Mouse (Mus musculus) intestine, postnatal 0 days (tissue): Measurements from ENCODE around the gene Blmh. TPM values are rescaled to one million over a fixed set of nuclear protein-coding genes. Genes with fewer than 3 reads are reported as not detected.
A peak's percentile ranks its signal among the peaks of the same experiment; 100 is the strongest.

Source experiments
- ATAC-seq: fragments of 200-750 bp; cut with Nextera tagmentation; 2 replicates; pipeline ENCODE4 v1.8.0; 2017; ENCODE audit warnings: mild to moderate bottlenecking, moderate TSS enrichment, moderate library complexity
- H3K27ac ChIP-seq: fragments of 300-500 bp; sonication (generic); 2 replicates; pipeline ENCODE4 v1.5.1; 2014; ENCODE audit warnings: mild to moderate bottlenecking, low read depth, low read length, moderate library complexity
- H3K27me3 ChIP-seq: fragments of 300-500 bp; sonication (generic); replicated peaks from 2 replicates; pipeline ENCODE4 v1.6.1; 2014; ENCODE audit warnings: low read length, mixed read lengths; ENCODE audit not compliant: control insufficient read depth, insufficient read depth
- H3K36me3 ChIP-seq: fragments of 300-500 bp; sonication (generic); 2 replicates; pipeline ENCODE4 v1.6.1; 2014; ENCODE audit warnings: mild to moderate bottlenecking, moderate library complexity; ENCODE audit not compliant: control insufficient read depth, insufficient read depth
- H3K4me1 ChIP-seq: fragments of 300-500 bp; sonication (generic); replicated peaks from 2 replicates; pipeline ENCODE4 v1.6.1; 2014; ENCODE audit warnings: antibody characterized with exemption, low read length, mixed read lengths; ENCODE audit not compliant: control insufficient read depth, insufficient read depth
- H3K4me2 ChIP-seq: fragments of 300-500 bp; sonication (generic); replicated peaks from 2 replicates; pipeline ENCODE4 v1.6.1; 2014; ENCODE audit warnings: low read depth, mild to moderate bottlenecking, moderate library complexity
- H3K4me3 ChIP-seq: fragments of 300-500 bp; sonication (generic); 2 replicates; pipeline ENCODE4 v1.5.1; 2014; ENCODE audit warnings: low read depth, low read length
- H3K9ac ChIP-seq: fragments of 300-500 bp; sonication (generic); 2 replicates; pipeline ENCODE4 v1.6.1; 2014; ENCODE audit warnings: mild to moderate bottlenecking, low read depth, low read length
- H3K9me3 ChIP-seq: fragments of 300-500 bp; sonication (generic); 2 replicates; pipeline ENCODE4 v1.6.1; 2016; ENCODE audit warnings: mixed run types; ENCODE audit not compliant: control insufficient read depth
- CTCF ChIP-seq: sonication (generic); IDR thresholded peaks from 2 replicates; pipeline ENCODE4 v1.5.1; 2016; ENCODE audit warnings: low read depth, mild to moderate bottlenecking, control low read depth, antibody characterized with exemption, moderate library complexity
- WGBS: fragments of 180-500 bp; shearing (Covaris S2); extraction: QIAGEN DNeasy Blood & Tissue Kit; methylation state at CpG from one replicate; pipeline ENCODE4 v1.1.7; 2014; 5-methylcytosine and 5-hydroxymethylcytosine counted together
- polyA plus RNA-seq: library from polyadenylated mRNA; unstranded; fragments of >200 nt; fragmentation: Nextera tagmentation; extraction: Ambion mirVana; gene quantifications from 2 replicates; pipeline ENCODE4 v1.2.1, GENCODE M21; 2015

Gene Blmh
- polyA plus RNA-seq, 1 experiment from 2014 or later: 56.7 TPM

DNA sequence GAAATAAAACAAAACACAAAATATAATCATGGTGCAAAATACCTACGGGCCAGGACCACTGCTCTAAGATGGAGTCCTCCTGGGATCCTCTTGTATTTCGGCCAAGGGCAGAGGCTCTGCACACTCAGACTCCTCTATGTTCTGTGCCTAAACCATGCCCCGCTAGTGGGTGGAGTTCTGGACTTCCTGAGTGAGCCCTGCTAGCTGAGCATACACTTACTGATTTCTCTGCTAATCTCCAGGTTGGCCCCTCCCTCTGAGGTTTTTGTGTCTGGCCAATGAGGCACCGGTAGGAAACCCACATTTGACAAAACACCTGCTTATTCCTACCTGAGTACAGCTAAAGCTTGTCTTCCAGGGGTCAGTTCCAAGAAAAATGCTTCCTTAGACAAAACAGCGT lies 76.1 kb downstream of the Blmh start:
- H3K9ac ChIP-seq: no peak overlapping the region
- no peak for TF ChIP-seq CTCF
- no peak overlapping the region for H3K4me2 ChIP-seq
- no peaks in the 10 kb centered on the region for H3K36me3 ChIP-seq
- H3K4me3 ChIP-seq: no peak overlapping the region
- no peaks in the 10 kb centered on the region for H3K9me3 ChIP-seq
- ATAC-seq: no peak
- H3K4me1 ChIP-seq: peaks cover 3% of the 10 kb centered on the region; the same call in 1 of the 2 replicates
- peaks cover 25% of the 10 kb centered on the region for H3K27me3 ChIP-seq
- H3K27ac ChIP-seq: no peak overlapping the region
- WGBS: 52% methylated on average over 5 of the region's 5 CpGs

DNA sequence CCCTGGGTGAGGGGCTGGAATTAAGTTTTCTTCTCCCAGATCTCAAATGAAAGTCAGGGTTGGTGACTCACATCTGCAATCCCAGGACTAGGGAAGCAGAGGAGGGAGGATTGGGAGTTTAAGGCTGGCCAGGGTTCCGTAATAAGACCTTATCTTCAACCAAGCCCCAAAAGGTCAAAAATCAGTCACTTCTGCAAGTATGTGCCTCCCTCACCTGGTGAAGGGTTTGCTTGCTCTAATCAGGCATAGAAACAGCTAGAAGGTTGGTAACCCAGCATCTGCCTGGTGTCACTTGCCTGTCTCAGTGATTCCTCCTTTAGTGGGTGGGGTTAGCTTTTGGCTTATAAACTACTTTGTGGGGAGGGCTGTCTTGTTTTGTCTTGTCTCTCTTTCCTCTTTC lies 77.8 kb downstream of the Blmh start:
- ATAC-seq: no peak
- Histone ChIP-seq H3K4me3 (no peak overlapping the region), H3K9me3 (no peaks in the 10 kb centered on the region), H3K36me3 (no peaks in the 10 kb centered on the region), H3K27ac (no peak overlapping the region), H3K27me3 (peaks cover 13% of the 10 kb centered on the region; the same call in 1 of the 2 replicates), H3K4me1 (peaks cover 3% of the 10 kb centered on the region; the same call in 1 of the 2 replicates), H3K4me2 (no peak overlapping the region), H3K9ac (no peak overlapping the region)
- WGBS: 24% methylated on average over 1 of the region's 1 CpGs
- peak; percentile 13; the same call in 1 of the 2 replicates for TF ChIP-seq CTCF

DNA sequence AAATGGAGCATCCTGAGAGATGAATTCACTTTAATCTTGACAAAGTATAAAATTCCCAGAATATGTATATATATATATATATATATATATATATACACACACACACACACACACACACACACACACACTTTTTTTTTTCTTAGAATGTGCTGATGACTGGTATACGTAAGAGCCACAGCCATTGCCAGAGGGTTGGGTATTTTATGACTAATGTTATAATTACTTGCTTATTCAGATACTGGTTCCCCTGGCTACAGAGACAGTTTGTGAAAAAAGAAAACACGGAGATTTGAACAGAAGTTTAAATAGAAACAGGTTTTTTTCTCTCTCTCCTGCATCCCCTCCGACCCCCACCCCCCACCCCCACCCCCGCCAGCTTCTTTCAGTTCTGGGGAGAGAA lies 81.3 kb downstream of the Blmh start:
- no peak for ATAC-seq
- Histone ChIP-seq H3K4me2 (no peak overlapping the region), H3K27ac (no peak overlapping the region), H3K9ac (no peak overlapping the region), H3K4me1 (no peaks in the 10 kb centered on the region; the same call in 1 of the 2 replicates), H3K4me3 (no peak overlapping the region), H3K27me3 (no peaks in the 10 kb centered on the region), H3K9me3 (no peaks in the 10 kb centered on the region), H3K36me3 (no peaks in the 10 kb centered on the region)
- 29% methylated on average over 4 of the region's 4 CpGs for WGBS
- TF ChIP-seq CTCF: no peak

DNA sequence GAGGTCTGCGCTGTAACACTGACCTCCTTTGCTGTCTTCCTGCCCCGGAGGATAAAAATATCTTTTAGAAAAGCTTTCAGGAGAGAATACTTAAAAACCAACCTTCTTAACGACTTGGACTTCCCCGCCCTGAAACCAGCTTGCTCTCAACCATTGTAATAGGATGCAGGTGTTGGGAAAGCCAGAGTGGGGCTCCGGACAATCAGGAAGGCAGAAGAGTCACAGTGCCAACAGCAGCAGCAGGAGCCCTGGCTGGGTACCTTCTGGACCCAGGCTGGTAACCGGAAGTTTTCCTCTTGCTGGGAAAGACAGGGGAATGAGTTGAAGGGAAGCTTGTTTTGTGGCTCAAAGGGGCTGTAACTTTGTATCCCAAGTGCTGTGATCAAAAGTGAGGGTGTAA lies 82.0 kb downstream of the Blmh start:
- WGBS: 43% methylated on average over 6 of the region's 6 CpGs
- Histone ChIP-seq H3K36me3 (no peaks in the 10 kb centered on the region), H3K9ac (no peak overlapping the region), H3K27ac (no peak overlapping the region), H3K4me2 (no peak overlapping the region), H3K9me3 (no peaks in the 10 kb centered on the region), H3K4me3 (no peak overlapping the region), H3K27me3 (no peaks in the 10 kb centered on the region), H3K4me1 (no peaks in the 10 kb centered on the region; the same call in 1 of the 2 replicates)
- no peak for ATAC-seq
- no peak for TF ChIP-seq CTCF

DNA sequence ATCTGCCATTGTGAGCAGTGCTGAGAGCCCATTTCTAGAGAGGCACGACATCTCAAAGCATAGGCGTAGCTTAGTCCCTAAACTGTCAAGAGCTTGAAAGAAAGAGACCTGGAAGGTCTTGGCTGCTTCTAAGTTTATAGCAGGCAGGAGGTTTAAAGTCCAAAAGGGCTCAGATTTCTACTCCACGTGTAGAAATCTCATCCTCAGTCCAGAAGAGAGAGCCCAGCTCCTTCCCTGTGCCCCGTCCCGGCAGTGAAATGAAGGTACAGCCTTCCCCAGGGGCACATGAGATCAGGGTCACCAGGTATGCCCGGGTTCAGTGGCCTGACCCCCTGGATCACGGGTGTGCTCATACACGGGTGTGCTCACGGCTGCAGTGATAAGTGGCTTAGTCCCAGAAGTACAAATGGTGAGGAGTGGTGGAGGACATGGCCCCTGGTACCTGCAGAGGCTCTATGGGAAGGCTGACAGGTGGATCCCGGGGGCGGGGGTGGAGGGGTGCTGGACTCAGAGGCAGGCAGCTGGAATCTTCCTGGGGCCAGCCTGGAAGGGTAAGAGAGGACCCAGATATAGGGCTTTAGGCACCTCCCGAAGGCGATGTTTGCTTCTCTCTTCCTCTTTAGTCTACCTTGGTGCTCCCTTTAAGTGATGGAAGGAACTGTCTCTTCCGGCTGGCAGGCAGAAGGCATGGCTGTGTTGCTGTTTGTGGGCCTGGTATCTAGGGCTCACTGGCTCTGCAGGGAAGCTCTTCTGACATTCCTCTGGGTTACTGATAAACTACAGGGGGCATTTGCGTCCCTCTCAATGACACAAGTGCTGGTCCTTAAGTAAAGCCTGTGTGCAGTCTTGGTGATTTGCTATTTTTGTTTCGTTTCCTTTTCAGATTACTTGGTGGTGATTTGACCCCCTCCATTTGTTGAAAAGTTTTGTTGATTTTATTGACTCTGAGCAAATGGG lies 84.7 kb downstream of the Blmh start:
- no peaks in the 10 kb centered on the region for H3K4me1 ChIP-seq
- peak overlapping the region; percentile 28 for H3K9ac ChIP-seq
- no peaks in the 10 kb centered on the region for H3K9me3 ChIP-seq
- peak; percentile 72 for ATAC-seq
- H3K4me2 ChIP-seq: peak overlapping the region; percentile 56
- 32% methylated on average over 16 of the region's 16 CpGs for WGBS
- H3K36me3 ChIP-seq: peaks cover 5% of the 10 kb centered on the region; the same call in 1 of the 2 replicates
- H3K27me3 ChIP-seq: no peaks in the 10 kb centered on the region
- peak overlapping the region; percentile 20; the same call in 1 of the 2 replicates for H3K4me3 ChIP-seq
- TF ChIP-seq CTCF: no peak
- peak overlapping the region; percentile 76 for H3K27ac ChIP-seq

DNA sequence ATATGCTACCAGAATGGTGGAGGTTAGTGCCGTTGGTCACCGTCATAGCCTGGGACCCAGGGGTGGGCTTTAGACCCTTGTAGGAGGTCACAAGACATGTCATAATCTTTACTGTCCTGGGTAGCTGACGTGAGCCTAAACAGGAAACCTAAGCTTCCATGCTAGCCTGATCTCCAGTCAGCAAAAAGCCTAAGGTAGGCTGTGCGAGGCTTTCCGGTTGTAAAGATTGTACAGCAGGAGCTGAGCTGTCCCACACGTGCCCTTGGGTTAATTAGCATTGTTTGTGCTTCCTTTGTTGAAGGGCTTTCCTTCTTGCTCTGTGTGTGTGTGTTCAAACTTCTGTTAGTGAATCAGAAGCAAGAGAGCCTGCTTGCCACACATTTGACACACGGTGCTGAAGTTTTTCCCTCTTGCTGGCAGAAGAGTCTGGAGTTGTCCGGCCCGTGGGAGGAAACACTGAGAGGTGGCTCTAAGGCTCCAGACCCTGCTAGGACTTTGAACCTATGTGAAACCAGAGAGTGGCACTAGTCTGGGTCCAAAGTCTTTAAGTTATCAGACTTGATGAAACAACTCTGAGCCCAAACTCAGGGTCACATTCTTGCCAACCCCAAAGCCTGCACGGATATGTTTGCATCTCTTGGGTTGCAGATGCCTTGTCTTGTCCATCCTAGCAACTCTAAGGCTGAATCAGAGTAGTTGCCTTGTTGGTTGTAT lies 86.3 kb downstream of the Blmh start:
- Histone ChIP-seq H3K4me3 (no peak overlapping the region), H3K9ac (peak overlapping the region; percentile 27; the same call in 1 of the 2 replicates), H3K27ac (peak overlapping the region; percentile 80), H3K4me1 (no peaks in the 10 kb centered on the region), H3K9me3 (no peaks in the 10 kb centered on the region), H3K36me3 (peaks cover 7% of the 10 kb centered on the region; the same call in 1 of the 2 replicates), H3K4me2 (peak overlapping the region; percentile 28), H3K27me3 (no peaks in the 10 kb centered on the region)
- WGBS: 31% methylated on average over 10 of the region's 10 CpGs
- peak; percentile 79 for ATAC-seq
- no peak for TF ChIP-seq CTCF
